Mouse (Mus musculus) CD4-positive, CD25-positive, alpha-beta regulatory T cell, adult 9 weeks (primary cell): ENCODE results near the gene Mfap2. TPM values are rescaled to one million over a fixed set of nuclear protein-coding genes. Genes with fewer than 3 reads are reported as not detected.

ENCODE experiments used
- polyA plus RNA-seq: library from polyadenylated mRNA; unstranded; fragments of 100-300 nt; shearing (Covaris generic); gene quantifications from one replicate; pipeline ENCODE4 v1.2.1, GENCODE M21; 2017

Gene Mfap2
- polyA plus RNA-seq: not detected

DNA sequence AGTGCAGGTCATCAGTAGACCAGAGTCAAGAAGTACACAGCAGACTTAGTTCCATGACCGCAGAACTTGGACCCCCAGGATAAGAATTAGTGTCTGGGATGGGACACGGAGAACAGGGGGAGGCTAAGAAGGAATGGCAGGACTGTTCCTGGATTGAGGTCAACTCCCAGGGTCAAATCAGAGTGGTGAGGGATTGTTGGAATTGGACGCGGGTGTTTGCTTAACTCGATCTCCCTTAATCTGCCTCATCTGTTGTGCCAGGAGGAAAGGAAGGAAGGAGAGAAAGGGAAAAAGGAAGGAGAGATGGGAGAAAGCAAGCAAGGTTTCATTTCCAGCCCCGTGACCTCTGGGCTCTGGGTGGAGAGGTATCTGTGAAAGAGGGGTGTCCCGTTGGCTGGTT lies at the start of gene Mfap2:
Mfap2 (plus strand) TSS at position 301 of the 400 bp plus-strand sequence.

DNA sequence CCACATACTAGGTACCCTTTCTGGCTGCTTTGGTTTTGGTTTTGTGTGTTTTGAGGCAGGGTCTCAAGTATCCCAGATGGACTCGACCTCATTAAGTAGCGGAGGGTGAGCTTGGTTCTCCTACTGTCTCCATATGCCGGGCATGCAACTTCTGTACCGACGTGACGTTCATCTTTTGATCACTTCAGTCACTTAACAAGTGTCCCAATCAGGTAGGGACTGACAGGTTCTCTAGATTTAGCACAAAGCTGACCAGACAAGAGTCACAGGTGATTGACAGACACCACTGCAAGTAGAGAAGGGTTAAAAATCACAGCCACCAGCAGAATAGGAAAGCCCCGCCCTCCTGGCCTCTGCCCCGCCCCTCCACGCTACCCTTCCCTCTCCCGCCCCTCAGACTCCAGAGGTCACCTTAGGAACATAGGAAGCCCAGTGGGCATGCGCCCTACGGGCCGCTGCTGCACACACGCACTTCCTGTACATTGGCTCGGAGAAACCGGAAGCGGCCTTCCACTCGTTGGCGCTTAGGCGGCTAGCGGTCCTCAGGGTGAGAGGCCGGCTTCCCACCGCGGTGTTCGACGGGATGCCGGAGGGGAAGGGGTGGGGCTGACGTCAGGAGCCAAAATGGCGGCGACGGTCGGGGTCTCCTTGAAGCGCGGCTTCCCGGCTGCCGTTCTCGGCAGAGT lies 49.3 kb upstream of the Mfap2 start, which contains the start of gene Sdhb:
Sdhb (plus strand) TSS at position 423 of the 686 bp plus-strand sequence.

DNA sequence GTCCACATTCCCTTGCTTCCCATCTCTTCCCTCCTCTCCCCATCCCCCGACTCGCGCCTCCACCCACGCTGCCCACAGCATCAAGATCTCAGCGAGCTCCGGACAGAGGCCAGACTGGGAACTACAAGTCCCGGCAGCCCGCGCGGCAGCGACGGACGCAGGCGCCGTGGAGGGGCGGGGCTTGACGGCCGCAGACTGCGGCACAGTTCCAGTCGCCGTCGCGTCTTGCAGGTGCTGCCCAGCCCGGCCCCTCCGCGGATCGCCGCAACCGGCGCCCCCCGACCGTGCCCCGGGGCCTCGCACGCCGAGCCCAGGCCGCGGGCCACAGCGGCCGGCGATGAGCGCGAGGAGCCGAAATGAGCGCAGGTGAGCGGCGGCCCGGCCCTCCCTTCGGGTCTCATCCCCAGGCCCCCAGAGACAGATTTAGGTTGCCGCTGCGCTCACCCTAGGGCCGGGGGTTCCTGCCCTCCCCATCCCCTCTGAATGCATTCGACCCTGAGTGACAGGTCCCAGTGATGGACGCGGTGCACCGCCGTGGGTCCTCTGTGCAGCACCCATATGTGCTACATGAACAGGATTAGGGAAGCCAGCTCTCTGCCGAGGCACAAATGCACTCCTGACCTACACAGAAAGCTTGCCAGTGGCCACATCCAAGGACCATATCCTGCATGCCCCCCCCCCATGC lies 23.4 kb upstream of the Mfap2 start, which contains the start of gene Atp13a2:
Atp13a2 (plus strand) TSS at position 163 of the 685 bp plus-strand sequence.

DNA sequence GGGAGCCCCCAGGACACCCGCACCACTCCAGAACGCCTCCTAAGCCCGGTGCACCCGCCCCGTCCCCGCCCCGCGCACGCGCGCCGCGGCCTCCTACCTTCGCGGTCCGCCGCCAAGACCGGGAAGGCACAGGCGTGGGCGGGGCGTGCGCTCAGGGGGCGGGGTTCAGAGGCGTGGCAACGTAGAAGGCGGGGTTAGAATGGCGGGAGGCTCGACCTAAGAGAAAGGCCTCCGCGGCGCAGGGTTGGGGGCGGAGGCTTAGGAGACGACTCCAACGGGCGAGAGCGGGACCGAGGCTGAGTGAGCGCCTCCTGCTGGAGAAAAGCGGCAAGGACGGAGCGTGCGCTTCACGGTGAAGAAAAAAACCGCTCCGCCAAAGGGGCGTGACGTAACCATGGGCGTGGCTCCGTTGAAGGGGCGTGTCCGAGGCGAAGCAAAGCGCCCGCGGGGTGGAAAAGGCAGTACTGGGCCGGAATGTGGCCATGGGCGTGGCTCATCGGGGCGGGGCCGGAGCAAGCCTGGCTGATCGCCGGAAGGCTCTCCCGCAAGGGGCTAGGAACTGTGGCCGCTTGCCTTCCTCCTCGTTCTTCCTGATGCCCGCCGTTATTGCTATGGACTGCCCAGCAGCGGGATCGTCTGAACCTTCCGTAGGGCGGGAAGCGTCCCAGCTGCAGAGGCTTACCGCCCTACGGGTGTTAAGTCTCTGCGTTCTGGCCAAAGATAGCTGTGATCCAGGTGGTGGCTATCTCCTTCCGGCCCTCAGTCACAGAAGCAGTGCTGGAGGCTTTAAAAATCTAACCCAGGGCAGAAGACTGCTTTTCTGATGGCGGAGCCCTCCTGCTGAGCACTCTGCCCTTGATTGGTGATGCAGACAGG lies 50.4 kb downstream of the Mfap2 start, which contains the start of gene Crocc:
Crocc (minus strand) TSS at position 125 of the 876 bp plus-strand sequence.

Other genes starting within 250 kb of the Mfap2 start
- 6.3 TPM for gene Padi4, start 236.2 kb upstream of the Mfap2 start, polyA plus RNA-seq
- 0.50 TPM for gene Padi3, start 199.8 kb upstream of the Mfap2 start, polyA plus RNA-seq
- gene Padi1, start 164.6 kb upstream of the Mfap2 start, polyA plus RNA-seq: 0.42 TPM
- 20.6 TPM for gene Padi2, start 104.1 kb upstream of the Mfap2 start, polyA plus RNA-seq
- gene Sdhb, start 49.2 kb upstream of the Mfap2 start, polyA plus RNA-seq: 331 TPM
- gene Atp13a2, start 23.5 kb upstream of the Mfap2 start, polyA plus RNA-seq: 6.6 TPM
- 0.50 TPM for gene Crocc, start 50.1 kb downstream of the Mfap2 start, polyA plus RNA-seq
- gene Necap2, start 67.9 kb downstream of the Mfap2 start, polyA plus RNA-seq: 168 TPM
- gene Spata21, start 77.9 kb downstream of the Mfap2 start, polyA plus RNA-seq: 0.66 TPM
- gene Szrd1, start 129.4 kb downstream of the Mfap2 start, polyA plus RNA-seq: 79.6 TPM
- gene Fbxo42, start 137.5 kb downstream of the Mfap2 start, polyA plus RNA-seq: 9.3 TPM
- gene Rsg1, start 203.5 kb downstream of the Mfap2 start, polyA plus RNA-seq: 5.8 TPM
- gene Arhgef19, start 229.1 kb downstream of the Mfap2 start, polyA plus RNA-seq: not detected